Mouse (Mus musculus) macrophage (primary cell): ENCODE data around the gene Omp. TPM values are rescaled to one million over a fixed set of nuclear protein-coding genes. Genes with fewer than 3 reads are reported as not detected.

Experiments used
- H3K27ac ChIP-seq: fragments of 350-480 bp; formaldehyde crosslinking; 2 replicates; pipeline ENCODE4 v1.9.0; 2021
- H3K36me3 ChIP-seq: fragments of 350-480 bp; formaldehyde crosslinking; 2 replicates; pipeline ENCODE4 v1.9.0; 2021; ENCODE audit errors: inconsistent target
- H3K4me3 ChIP-seq: fragments of 350-480 bp; formaldehyde crosslinking; 2 replicates; pipeline ENCODE4 v1.9.0; 2021; ENCODE audit errors: inconsistent target
- H3K79me2 ChIP-seq: fragments of 350-480 bp; formaldehyde crosslinking; 2 replicates; pipeline ENCODE4 v1.9.0; 2021; ENCODE audit errors: inconsistent target
- WGBS: methylation state at CpG from one replicate; pipeline ENCODE4 v1.1.7; 2026; ENCODE audit warnings: inconsistent platforms; ENCODE audit not compliant: missing documents; 5-methylcytosine and 5-hydroxymethylcytosine counted together
- polyA plus RNA-seq: library from polyadenylated mRNA; stranded (reverse); fragments of 250-400 nt; gene quantifications from 3 replicates; pipeline ENCODE4 v1.2.4, GENCODE M21; 2018; ENCODE audit warnings: inconsistent platforms

Gene Omp
- polyA plus RNA-seq, 1 experiment from 2014 or later, result not detected

DNA sequence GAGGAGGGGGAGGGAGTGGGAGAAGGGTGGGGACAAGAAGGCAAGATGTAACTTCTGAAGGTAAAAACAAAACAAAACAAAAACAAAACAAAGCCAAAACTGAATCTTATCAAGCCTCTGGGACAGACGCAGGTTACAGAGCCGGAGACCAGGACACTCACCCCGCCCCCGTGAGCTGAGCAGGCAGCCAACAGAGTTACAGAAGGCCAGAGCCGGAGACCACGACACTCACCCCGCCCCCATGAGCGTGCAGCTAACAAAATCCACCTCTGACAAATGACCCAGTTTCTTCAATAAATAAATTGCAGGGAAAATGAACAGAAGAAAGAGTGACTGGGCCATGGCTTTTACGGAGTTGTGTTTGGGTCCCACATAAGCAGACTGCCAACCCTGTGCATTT lies 6.1 kb downstream of the Omp start:
- no peaks in the 10 kb centered on the region for H3K79me2 ChIP-seq
- H3K27ac ChIP-seq, result no peak overlapping the region
- H3K4me3 ChIP-seq, result no peak overlapping the region
- WGBS, result 97% methylated on average over 6 of the region's 9 CpGs
- H3K36me3 ChIP-seq, result no peaks in the 10 kb centered on the region

DNA sequence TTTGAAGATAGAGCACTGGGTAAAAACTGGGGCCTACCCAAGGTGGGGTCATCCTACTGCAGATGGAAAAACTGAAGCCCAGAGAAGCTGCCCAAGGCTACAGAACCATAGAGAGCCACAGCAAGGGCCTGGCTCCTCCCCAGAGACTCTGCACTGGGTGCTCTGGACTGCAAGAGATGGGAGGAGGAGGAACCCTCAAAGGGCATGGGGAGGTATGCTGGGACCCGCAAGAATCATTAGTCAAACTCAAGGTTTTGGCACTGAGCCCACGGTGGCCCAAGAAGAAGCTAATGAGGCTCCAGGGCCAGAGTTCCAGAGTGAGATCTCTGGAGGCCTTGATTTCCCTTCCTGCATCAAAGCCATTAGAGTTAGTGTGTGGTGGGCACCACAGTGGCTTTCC lies 7.3 kb downstream of the Omp start:
- Histone ChIP-seq H3K27ac (no peak overlapping the region), H3K79me2 (no peaks in the 10 kb centered on the region), H3K36me3 (no peaks in the 10 kb centered on the region), H3K4me3 (no peak overlapping the region)
- 93% methylated on average over 2 of the region's 2 CpGs for WGBS

DNA sequence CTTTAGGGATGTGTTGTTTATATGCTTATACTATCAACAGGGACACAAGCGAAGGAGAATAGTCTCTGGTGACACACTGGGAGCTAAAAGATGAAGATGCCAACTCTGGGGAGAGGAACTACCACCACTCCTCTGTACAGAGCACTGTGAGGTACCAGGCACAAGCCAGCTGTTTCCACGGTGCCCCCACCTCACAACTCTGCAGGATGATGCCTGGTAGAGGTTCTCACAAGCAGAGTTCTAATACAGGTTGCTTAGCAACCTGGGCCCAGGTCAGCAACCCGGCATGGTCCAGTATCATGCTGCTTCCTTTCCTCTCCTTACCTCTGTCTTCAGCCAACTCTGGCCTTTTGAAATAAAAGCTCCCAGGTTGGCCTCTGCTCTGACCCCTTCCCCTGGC lies 7.7 kb downstream of the Omp start:
- H3K79me2 ChIP-seq, result no peaks in the 10 kb centered on the region
- no peaks in the 10 kb centered on the region for H3K36me3 ChIP-seq
- H3K27ac ChIP-seq, result no peak overlapping the region

DNA sequence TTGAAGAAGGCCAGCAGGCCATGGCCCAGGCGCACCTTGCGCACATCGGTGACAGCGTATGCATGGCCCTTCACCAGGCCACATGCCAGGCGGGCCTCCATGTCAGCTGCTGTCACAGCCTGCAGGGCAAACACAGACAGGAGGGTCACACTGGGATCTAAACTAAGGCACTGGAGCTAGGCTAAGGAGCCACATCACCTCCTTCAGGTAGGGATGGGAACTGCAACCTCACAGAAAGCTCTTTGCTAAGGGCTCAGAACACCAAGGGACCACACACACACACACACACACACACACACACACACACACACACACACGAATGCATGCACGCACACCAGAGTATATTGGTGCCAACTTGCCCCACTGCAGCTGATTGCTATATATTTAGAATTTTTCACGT lies 13.6 kb downstream of the Omp start:
- WGBS, result 91% methylated on average over 8 of the region's 8 CpGs
- no peaks in the 10 kb centered on the region for H3K79me2 ChIP-seq
- H3K36me3 ChIP-seq, result no peaks in the 10 kb centered on the region
- no peak overlapping the region for H3K27ac ChIP-seq
- H3K4me3 ChIP-seq, result no peak overlapping the region

More for the DNA sequence above, 7.7 kb downstream of the Omp start:
- 95% methylated on average over 3 of the region's 3 CpGs for WGBS
- H3K4me3 ChIP-seq, result no peak overlapping the region

DNA sequence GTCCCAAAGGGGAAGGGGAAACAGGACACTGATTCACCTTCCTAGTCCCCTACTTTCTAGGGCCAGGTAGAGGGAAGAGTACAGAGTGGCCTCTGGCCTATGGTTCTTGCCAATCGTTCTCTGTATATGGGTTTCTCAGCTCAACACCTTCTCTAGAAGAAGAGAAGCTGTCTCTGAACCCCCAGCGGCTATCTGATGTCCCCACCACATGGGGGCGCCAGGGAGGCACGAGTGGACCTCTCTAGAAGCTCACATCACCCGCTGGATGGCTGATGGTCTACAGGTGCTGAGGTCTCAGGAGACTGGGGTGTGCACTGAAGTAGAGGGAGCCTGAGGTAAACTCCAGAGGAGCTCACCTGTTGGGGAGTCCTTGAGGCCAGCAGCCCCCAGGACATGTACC lies 19.8 kb downstream of the Omp start:
- no peak overlapping the region for H3K4me3 ChIP-seq
- no peaks in the 10 kb centered on the region for H3K36me3 ChIP-seq
- H3K79me2 ChIP-seq, result no peaks in the 10 kb centered on the region
- WGBS, result 51% methylated on average over 5 of the region's 5 CpGs
- H3K27ac ChIP-seq, result no peak overlapping the region

DNA sequence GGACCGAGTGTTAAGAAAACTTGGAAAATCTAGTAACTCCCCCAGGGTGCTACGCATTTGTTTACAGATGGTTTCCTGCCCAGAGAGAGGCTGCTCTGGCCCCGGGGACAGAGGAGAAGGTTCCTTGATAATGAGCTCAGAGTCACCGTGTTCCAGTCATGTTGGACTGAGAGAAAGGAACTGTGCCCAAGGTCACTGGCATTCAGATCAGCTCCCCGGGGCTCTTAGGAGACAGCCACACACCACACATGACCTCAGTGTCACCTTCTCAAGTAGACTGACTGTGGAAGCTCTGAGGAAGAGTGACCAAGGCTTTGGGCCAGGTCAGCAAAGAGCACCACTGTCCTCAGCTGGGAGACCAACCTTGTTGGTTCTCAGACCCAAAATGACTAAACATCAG lies 20.6 kb downstream of the Omp start:
- Histone ChIP-seq H3K27ac (no peak overlapping the region), H3K79me2 (no peaks in the 10 kb centered on the region), H3K36me3 (no peaks in the 10 kb centered on the region), H3K4me3 (no peak overlapping the region)
- 86% methylated on average over 5 of the region's 5 CpGs for WGBS

DNA sequence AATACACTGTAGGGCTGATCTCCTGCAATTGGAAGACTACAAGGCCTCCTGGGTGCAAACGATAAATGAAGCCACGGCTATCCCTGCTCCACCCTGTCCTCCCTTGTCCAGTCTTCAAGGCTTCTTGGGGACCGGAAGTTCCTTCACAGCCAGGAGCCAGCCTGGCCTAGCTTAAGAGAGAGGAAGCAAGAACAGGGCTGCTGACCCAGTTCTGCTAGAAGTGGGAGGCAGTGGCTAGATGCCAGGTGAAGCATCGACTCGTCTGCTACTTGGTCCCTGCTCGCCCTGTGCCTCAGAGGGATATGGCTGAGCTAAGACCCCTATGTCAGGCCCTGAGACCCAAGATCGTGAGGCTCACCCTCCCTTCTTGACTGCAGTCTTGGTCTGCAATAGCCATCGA lies 23.6 kb downstream of the Omp start:
- Histone ChIP-seq H3K36me3 (no peaks in the 10 kb centered on the region), H3K27ac (no peak overlapping the region), H3K4me3 (no peak overlapping the region), H3K79me2 (no peaks in the 10 kb centered on the region)
- 79% methylated on average over 8 of the region's 8 CpGs for WGBS

DNA sequence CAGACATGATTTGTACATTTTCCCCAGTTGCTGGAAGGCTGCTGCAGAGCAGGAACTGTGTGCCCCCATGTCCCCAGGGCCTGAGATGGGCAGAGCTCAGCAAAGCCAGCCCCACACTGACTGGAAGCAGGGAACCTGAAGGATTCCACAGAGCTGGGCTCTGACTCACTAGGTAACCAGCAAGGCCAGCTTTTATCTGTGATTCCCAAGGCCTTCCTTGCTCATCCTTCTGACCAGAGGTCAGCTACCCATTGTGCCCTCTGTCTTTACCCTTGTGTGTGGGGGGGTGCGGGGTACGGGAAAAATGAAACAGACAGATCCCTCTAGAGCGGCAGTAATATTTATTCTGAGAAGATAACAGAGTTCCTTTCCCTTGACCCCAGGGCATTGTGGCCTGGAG lies 24.1 kb downstream of the Omp start:
- no peak overlapping the region for H3K27ac ChIP-seq
- H3K4me3 ChIP-seq, result no peak overlapping the region
- H3K36me3 ChIP-seq, result no peaks in the 10 kb centered on the region
- WGBS, result 86% methylated on average over 3 of the region's 3 CpGs
- no peaks in the 10 kb centered on the region for H3K79me2 ChIP-seq

DNA sequence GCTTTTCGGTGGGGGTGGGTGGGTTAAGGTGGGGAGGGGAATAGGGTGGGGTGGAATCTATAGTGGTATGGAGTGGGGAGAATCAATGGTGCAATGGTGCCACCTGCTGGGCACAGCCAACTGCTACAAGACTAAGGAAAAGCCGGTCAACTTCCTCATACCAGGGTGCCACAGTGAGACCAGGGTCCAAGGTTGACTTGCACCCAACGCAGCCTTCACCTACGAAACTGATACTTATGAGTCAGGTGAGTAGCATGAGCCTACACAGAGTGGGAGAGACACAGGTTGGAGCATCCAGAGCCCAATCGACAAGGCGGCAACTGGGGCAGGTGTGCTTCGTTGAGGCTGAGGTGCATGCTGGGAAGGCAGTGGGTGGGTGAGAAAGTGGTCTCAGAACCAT lies 25.0 kb downstream of the Omp start:
- Histone ChIP-seq H3K79me2 (no peaks in the 10 kb centered on the region), H3K4me3 (no peak overlapping the region), H3K36me3 (no peaks in the 10 kb centered on the region), H3K27ac (no peak overlapping the region)
- 3% methylated on average over 6 of the region's 7 CpGs for WGBS

DNA sequence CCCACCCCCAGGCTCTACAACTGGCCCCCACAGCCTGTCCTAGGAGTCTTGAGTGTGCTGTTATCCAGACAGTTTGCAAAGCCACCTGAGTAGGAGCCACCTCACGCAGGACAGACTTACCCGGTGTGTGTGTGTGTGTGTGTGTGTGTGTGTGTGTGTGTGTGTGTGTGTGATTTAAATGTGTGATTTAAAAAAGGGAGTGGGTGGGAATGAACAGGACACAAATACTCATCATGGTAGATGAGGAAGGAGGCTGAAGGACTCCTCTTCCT lies 25.4 kb downstream of the Omp start:
- Histone ChIP-seq H3K79me2 (no peaks in the 10 kb centered on the region), H3K4me3 (no peak overlapping the region), H3K27ac (no peak overlapping the region), H3K36me3 (no peaks in the 10 kb centered on the region)
- WGBS, result 85% methylated on average over 2 of the region's 2 CpGs

DNA sequence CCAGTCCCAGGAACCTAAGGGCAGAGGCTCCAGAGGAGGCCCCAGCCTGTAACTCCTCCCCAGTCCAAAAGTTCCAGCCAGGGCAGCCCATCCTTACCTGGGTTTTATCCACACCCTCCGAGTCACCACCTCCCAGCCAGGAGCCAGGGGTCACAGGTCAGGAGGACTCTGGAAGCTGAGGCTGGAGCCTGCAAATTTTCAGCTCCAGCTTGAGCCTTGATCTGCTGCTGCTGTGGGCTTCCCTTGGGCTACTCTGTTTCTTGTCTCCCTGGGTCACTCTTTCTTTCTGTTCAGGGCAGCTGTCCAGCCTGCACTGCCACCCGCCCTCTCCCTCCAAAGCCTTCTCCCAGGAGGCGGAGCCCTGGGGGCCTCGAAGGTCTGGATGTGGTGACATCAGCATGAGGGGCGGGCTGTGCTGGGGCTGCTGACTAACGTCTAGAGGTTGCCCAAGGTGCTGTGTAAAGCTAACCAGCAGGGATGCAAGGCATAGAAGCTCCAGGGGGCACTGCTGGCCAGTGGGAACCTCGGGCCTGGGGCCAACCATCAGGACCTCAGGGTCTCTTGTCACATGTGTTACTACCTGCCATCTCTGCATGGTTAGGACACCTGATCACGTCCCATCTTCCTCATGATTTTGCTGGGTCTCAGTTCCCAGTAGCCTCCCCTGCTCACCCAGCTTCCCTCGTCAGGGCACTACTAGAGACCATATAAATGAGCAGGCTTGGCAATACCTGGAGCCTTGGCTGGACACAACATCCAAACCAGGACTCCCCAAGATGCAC lies 25.9 kb downstream of the Omp start, which contains the start of gene Myo7a:
Gene Myo7a (minus strand): TSS at position 346 of the 782 bp plus-strand sequence.
- no peak within 1 kb of the TSS for H3K4me3 ChIP-seq
- 72% methylated on average over 9 of the region's 9 CpGs for whole genome bisulfite sequencing
- H3K27ac ChIP-seq, result no peak within 1 kb of the TSS
- no peaks in the 10 kb centered on the region for H3K79me2 ChIP-seq
- H3K36me3 ChIP-seq, result no peaks in the 10 kb centered on the region

DNA sequence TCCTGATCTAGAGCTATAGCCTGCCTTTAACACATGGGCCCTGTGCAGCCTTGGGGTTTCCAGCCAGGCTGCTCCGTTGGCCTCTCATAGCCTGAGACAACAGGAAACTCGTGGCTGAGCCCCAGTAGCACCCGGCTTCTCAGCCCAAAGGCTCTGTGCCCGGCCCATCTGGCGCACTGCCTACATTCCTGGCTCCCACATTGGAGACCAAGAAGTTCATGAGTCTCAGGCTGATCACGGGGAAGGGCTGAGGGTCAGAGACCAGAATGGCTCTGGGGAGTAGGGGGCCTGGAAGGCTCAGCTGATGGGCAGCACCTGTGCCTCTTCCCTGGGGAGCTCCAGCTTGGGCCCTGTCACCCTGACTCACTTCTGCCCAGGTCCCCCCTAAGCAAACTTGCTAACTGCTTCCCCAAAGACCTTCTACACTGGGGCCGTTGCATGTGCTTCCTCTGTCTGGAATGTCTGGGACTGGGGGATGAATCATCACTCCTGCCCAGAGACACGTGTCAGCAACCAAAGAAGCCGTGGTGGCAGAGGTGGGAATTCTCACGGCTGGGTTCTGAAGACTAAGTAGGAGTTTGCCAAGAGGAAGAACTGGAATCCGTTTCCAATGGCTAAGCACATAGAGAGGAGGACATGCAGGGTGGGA lies 28.2 kb downstream of the Omp start:
- H3K79me2 ChIP-seq, result no peaks in the 10 kb centered on the region
- 0 out of 2 replicates have a peak overlapping the region, but pooled peaks have one; percentile 2 for H3K27ac ChIP-seq
- no peaks in the 10 kb centered on the region for H3K36me3 ChIP-seq
- no peak overlapping the region for H3K4me3 ChIP-seq
- 33% methylated on average over 11 of the region's 11 CpGs for WGBS

DNA sequence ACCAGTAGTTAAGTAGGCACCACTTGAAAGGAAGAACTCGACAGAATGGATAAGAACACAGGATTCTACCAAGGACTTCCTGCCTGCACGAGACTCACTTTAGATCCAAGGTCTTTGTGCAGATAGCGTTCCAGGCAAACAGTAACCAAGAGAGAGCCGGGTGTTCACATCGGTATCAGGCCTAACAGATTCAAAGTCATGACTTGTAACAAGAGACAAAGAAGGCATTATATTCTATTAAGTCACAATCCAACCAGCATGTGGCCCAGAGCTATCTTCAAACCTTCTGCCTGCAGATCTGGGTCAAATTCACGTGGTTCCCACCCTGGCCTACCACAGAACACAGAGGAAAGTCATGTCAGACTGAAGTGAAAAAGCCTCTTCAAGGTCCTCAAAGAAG lies 30.6 kb downstream of the Omp start:
- 92% methylated on average over 6 of the region's 6 CpGs for WGBS

DNA sequence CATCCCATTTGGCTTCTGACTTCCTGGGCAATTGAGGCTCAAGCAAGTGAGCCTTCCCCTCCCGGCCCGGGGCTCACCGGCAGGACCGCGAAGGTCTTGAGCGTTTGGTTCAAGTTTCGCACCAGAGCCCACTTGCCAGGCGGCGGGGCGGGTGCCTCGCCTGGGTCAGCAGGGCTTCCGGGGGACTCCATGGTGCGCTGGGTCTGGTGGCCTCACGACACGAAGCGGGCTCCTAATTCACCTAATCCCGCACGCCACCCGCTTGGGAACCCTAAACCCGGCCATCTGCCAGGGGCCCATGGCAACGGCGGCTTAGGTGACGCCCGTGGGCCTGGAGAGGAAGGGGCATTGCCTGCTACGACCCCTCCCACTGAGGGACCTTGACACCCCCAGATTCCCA lies 34.1 kb downstream of the Omp start:
- no peaks in the 10 kb centered on the region for H3K36me3 ChIP-seq

More for the DNA sequence above, 30.6 kb downstream of the Omp start:
- Histone ChIP-seq H3K79me2 (no peaks in the 10 kb centered on the region), H3K36me3 (no peaks in the 10 kb centered on the region), H3K4me3 (no peak overlapping the region), H3K27ac (no peak overlapping the region)

DNA sequence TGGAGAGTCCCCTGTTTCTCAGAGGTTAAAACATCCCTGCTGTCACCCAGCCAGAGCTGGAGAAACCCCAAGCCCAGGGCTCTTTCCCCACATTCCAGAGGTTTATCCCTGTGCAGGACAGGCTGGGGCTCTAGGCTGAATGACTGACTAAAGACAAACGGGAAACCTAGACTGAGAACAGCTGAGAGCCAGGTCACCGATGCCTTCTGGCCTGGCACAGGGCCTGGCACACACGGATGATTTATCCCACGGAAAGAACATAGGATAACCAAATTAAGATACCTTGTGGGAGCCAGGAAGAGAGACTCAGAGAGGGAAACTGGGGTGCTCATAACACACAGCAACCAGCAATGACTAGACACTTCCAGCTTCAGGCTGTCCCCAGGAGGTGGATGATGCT lies 35.5 kb downstream of the Omp start:
- H3K79me2 ChIP-seq, result no peaks in the 10 kb centered on the region
- no peaks in the 10 kb centered on the region for H3K36me3 ChIP-seq
- H3K27ac ChIP-seq, result no peak overlapping the region
- WGBS, result 94% methylated on average over 4 of the region's 4 CpGs
- no peak overlapping the region for H3K4me3 ChIP-seq

More for the DNA sequence above, 34.1 kb downstream of the Omp start:
- Histone ChIP-seq H3K27ac (no peak overlapping the region), H3K79me2 (no peaks in the 10 kb centered on the region), H3K4me3 (no peak overlapping the region)
- 28% methylated on average over 25 of the region's 25 CpGs for WGBS
